Mouse (Mus musculus): Measurements from ENCODE around the gene Mrpl33. TPM values are rescaled to one million over a fixed set of nuclear protein-coding genes. Genes with fewer than 3 reads are reported as not detected.
"Not testable (repeated sequence)": the region's sequence is repeated elsewhere in the genome, so short reads cannot be mapped to it uniquely, and the experiment has no call there.

The Mrpl33 gene
- polyA plus RNA-seq, 1 experiment from 2014 or later: 213 TPM

DNA sequence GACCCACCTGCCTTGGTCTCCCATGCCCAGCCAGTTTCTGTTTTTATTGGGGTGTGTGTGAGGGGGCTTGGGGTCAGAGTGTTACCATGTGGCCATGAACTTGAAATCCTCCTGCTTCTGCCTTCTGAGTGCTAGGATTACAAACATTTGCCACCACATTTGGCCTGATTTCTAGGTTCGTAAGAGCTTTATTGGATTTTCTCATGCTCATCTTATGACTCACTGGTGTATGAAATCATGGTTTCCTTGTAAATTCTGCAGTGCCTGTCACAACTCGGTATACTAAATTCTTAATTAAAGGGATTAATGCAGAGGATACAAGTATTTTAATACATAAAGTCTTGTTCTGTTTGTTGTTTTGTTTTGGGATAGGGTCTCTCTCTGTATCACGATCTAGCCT is 23.6 kb downstream of the Mrpl33 start:
- Histone ChIP-seq H3K27me3 (ENCODE audit: control insufficient read depth, insufficient read depth, low read length) (no peaks in the 10 kb centered on the region), H3K36me3 (ENCODE audit: control insufficient read depth, insufficient read depth, low read length) (0 out of 2 replicates have a peak, but pooled peaks cover 4% of the 10 kb centered on the region), H3K4me1 (replicated peaks; ENCODE audit: control insufficient read depth, insufficient read depth, low read length) (no peaks in the 10 kb centered on the region), H3K27ac (ENCODE audit: low read depth, low read length) (no peak overlapping the region), H3K4me3 (ENCODE audit: low read depth, low read length) (no peak overlapping the region), H3K4me2 (replicated peaks; ENCODE audit: low read depth, low read length) (no peak overlapping the region), H3K9me3 (ENCODE audit: control insufficient read depth, low read length) (no peaks in the 10 kb centered on the region), H3K9ac (ENCODE audit: low read depth, low read length) (no peak overlapping the region)
- no peak for DNase-seq (ENCODE audit: low spot score)
- 94% methylated on average over 3 of the region's 3 CpGs for whole genome bisulfite sequencing
- no peak for ATAC-seq (ENCODE audit: low FRiP score)

DNA sequence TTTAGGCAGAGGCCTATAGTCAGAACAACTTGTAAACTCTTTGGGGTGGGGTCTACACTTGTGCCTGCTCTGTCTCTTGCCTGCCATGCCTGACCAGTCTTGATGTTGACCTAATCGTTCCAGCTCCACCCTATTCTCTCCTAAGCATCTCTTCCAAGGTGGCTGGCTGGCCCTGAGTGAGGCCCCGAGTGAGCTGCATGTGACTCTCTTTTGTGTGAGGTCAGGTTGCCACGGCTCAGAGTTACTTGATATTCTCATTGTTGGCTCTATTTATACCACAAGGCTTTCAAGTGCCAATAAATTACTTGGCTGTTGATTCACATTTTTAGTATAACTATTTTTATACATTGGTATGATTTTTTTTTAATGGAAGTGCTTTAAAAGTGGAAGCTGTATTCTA is 30.4 kb downstream of the Mrpl33 start:
- H3K36me3 ChIP-seq (ENCODE audit: control insufficient read depth, insufficient read depth, low read length): no peaks in the 10 kb centered on the region
- DNase-seq (ENCODE audit: low spot score): no peak
- no peaks in the 10 kb centered on the region for H3K9me3 ChIP-seq (ENCODE audit: control insufficient read depth, low read length)
- ATAC-seq (ENCODE audit: low FRiP score): no peak
- no peak overlapping the region for H3K9ac ChIP-seq (ENCODE audit: low read depth, low read length)
- WGBS: 45% methylated on average over 3 of the region's 3 CpGs
- H3K4me3 ChIP-seq (ENCODE audit: low read depth, low read length): no peak overlapping the region
- no peaks in the 10 kb centered on the region for H3K4me1 ChIP-seq (replicated peaks; ENCODE audit: control insufficient read depth, insufficient read depth, low read length)
- H3K4me2 ChIP-seq (replicated peaks; ENCODE audit: low read depth, low read length): no peak overlapping the region
- H3K27ac ChIP-seq (ENCODE audit: low read depth, low read length): no peak overlapping the region
- no peaks in the 10 kb centered on the region for H3K27me3 ChIP-seq (ENCODE audit: control insufficient read depth, insufficient read depth, low read length)

GRCm38 (mm10) chr5:31627562-31628526 is 31.1 kb downstream of the Mrpl33 start:
- Histone ChIP-seq H3K4me1 (replicated peaks; ENCODE audit: control insufficient read depth, insufficient read depth, low read length) (no peaks in the 10 kb centered on the region), H3K27me3 (ENCODE audit: control insufficient read depth, insufficient read depth, low read length) (no peaks in the 10 kb centered on the region), H3K36me3 (ENCODE audit: control insufficient read depth, insufficient read depth, low read length) (no peaks in the 10 kb centered on the region), H3K4me2 (replicated peaks; ENCODE audit: low read depth, low read length) (no peak overlapping the region), H3K27ac (ENCODE audit: low read depth, low read length) (no peak overlapping the region), H3K9ac (ENCODE audit: low read depth, low read length) (no peak overlapping the region), H3K9me3 (ENCODE audit: control insufficient read depth, low read length) (no peaks in the 10 kb centered on the region), H3K4me3 (ENCODE audit: low read depth, low read length) (no peak overlapping the region)
- 60% methylated on average over 9 of the region's 9 CpGs for WGBS
- no peak for DNase-seq (ENCODE audit: low spot score)
- no peak for ATAC-seq (ENCODE audit: low FRiP score)

DNA sequence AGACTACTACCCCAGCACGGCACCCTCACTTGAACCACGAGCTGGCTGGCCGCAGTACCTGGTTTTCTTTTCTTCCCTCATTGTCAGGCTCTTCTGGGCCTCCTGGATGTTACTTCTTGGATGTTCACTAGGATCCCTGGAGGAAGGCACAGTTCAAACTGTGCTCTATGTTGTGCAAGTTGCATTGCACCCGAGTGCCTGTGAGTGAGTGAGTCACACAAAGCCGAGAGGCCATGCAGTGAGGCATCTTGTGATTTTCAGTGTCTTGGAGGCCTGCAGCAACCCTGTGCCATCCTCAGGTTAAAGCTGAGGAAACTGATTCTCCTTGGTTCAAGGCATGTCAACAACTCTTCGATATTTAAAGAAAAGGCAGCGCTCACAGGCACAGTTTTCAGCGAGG is 31.8 kb downstream of the Mrpl33 start:
- 87% methylated on average over 8 of the region's 8 CpGs for WGBS
- DNase-seq (ENCODE audit: low spot score) (no peak), ATAC-seq (ENCODE audit: low FRiP score) (no peak)
- no peaks in the 10 kb centered on the region for H3K27me3 ChIP-seq (ENCODE audit: control insufficient read depth, insufficient read depth, low read length)
- H3K9ac ChIP-seq (ENCODE audit: low read depth, low read length): no peak overlapping the region
- H3K36me3 ChIP-seq (ENCODE audit: control insufficient read depth, insufficient read depth, low read length): no peaks in the 10 kb centered on the region
- H3K4me3 ChIP-seq (ENCODE audit: low read depth, low read length): no peak overlapping the region
- no peaks in the 10 kb centered on the region for H3K9me3 ChIP-seq (ENCODE audit: control insufficient read depth, low read length)
- H3K4me2 ChIP-seq (replicated peaks; ENCODE audit: low read depth, low read length): no peak overlapping the region
- H3K27ac ChIP-seq (ENCODE audit: low read depth, low read length): no peak overlapping the region
- no peaks in the 10 kb centered on the region for H3K4me1 ChIP-seq (replicated peaks; ENCODE audit: control insufficient read depth, insufficient read depth, low read length)

- H3K9ac ChIP-seq (ENCODE audit: low read depth, low read length): no peak overlapping the region
- no peak overlapping the region for H3K27ac ChIP-seq (ENCODE audit: low read depth, low read length)
- no peaks in the 10 kb centered on the region for H3K27me3 ChIP-seq (ENCODE audit: control insufficient read depth, insufficient read depth, low read length)
- H3K4me2 ChIP-seq (replicated peaks; ENCODE audit: low read depth, low read length): no peak overlapping the region
- H3K9me3 ChIP-seq (ENCODE audit: control insufficient read depth, low read length): no peaks in the 10 kb centered on the region
- H3K4me1 ChIP-seq (replicated peaks; ENCODE audit: control insufficient read depth, insufficient read depth, low read length): no peaks in the 10 kb centered on the region
- DNase-seq (ENCODE audit: low spot score): no peak
- no peak for ATAC-seq (ENCODE audit: low FRiP score)
- 50% methylated on average over 5 of the region's 5 CpGs for WGBS
- no peaks in the 10 kb centered on the region for H3K36me3 ChIP-seq (ENCODE audit: control insufficient read depth, insufficient read depth, low read length)
- H3K4me3 ChIP-seq (ENCODE audit: low read depth, low read length): no peak overlapping the region
These were observed 33.3 kb downstream of the Mrpl33 start for GRCm38 (mm10) chr5:31630064-31630463.

GRCm38 (mm10) chr5:31631169-31631568 is 34.4 kb downstream of the Mrpl33 start:
- not testable (repeated sequence) for H3K4me3 ChIP-seq (ENCODE audit: low read depth, low read length); H3K27ac ChIP-seq (ENCODE audit: low read depth, low read length); H3K9ac ChIP-seq (ENCODE audit: low read depth, low read length); ATAC-seq (ENCODE audit: low FRiP score); H3K9me3 ChIP-seq (ENCODE audit: control insufficient read depth, low read length); H3K27me3 ChIP-seq (ENCODE audit: control insufficient read depth, insufficient read depth, low read length); H3K4me1 ChIP-seq (replicated peaks; ENCODE audit: control insufficient read depth, insufficient read depth, low read length); DNase-seq (ENCODE audit: low spot score); H3K4me2 ChIP-seq (replicated peaks; ENCODE audit: low read depth, low read length); H3K36me3 ChIP-seq (ENCODE audit: control insufficient read depth, insufficient read depth, low read length)
- 100% methylated on average over 4 of the region's 4 CpGs for whole genome bisulfite sequencing

DNA sequence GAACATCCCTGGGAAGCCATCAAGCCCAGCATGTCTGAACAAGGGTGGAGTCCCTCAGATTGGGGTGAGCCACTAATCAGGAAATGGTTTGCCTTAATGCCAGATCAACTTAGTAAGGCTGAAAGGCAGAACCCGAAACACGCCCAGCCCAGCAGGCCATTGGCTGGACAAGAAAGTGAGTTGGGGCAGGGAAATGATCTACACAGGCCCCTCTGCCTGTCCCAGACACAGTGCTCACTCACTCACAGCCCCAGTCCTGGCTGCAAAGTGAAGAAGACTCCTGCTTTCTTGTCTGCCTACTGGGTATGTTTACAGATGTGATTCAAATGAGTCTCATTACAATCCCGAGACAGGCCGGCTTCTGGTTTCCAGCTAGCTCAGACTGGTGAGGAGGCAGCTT is 37.4 kb downstream of the Mrpl33 start:
- DNase-seq (ENCODE audit: low spot score): no peak
- 80% methylated on average over 4 of the region's 4 CpGs for WGBS
- no peak overlapping the region for H3K4me2 ChIP-seq (replicated peaks; ENCODE audit: low read depth, low read length)
- H3K4me3 ChIP-seq (ENCODE audit: low read depth, low read length): no peak overlapping the region
- no peaks in the 10 kb centered on the region for H3K36me3 ChIP-seq (ENCODE audit: control insufficient read depth, insufficient read depth, low read length)
- ATAC-seq (ENCODE audit: low FRiP score): no peak
- no peaks in the 10 kb centered on the region for H3K27me3 ChIP-seq (ENCODE audit: control insufficient read depth, insufficient read depth, low read length)
- H3K4me1 ChIP-seq (replicated peaks; ENCODE audit: control insufficient read depth, insufficient read depth, low read length): no peaks in the 10 kb centered on the region
- H3K9ac ChIP-seq (ENCODE audit: low read depth, low read length): no peak overlapping the region
- H3K27ac ChIP-seq (ENCODE audit: low read depth, low read length): no peak overlapping the region
- no peaks in the 10 kb centered on the region for H3K9me3 ChIP-seq (ENCODE audit: control insufficient read depth, low read length)

GRCm38 (mm10) chr5:31634679-31635078 is 37.9 kb downstream of the Mrpl33 start:
- Histone ChIP-seq H3K4me2 (replicated peaks; ENCODE audit: low read depth, low read length) (no peak overlapping the region), H3K9ac (ENCODE audit: low read depth, low read length) (no peak overlapping the region), H3K36me3 (ENCODE audit: control insufficient read depth, insufficient read depth, low read length) (no peaks in the 10 kb centered on the region), H3K27ac (ENCODE audit: low read depth, low read length) (no peak overlapping the region), H3K9me3 (ENCODE audit: control insufficient read depth, low read length) (no peaks in the 10 kb centered on the region), H3K27me3 (ENCODE audit: control insufficient read depth, insufficient read depth, low read length) (no peaks in the 10 kb centered on the region), H3K4me3 (ENCODE audit: low read depth, low read length) (no peak overlapping the region), H3K4me1 (replicated peaks; ENCODE audit: control insufficient read depth, insufficient read depth, low read length) (no peaks in the 10 kb centered on the region)
- WGBS: 62% methylated on average over 5 of the region's 5 CpGs
- no peak for ATAC-seq (ENCODE audit: low FRiP score)
- DNase-seq (ENCODE audit: low spot score): no peak

DNA sequence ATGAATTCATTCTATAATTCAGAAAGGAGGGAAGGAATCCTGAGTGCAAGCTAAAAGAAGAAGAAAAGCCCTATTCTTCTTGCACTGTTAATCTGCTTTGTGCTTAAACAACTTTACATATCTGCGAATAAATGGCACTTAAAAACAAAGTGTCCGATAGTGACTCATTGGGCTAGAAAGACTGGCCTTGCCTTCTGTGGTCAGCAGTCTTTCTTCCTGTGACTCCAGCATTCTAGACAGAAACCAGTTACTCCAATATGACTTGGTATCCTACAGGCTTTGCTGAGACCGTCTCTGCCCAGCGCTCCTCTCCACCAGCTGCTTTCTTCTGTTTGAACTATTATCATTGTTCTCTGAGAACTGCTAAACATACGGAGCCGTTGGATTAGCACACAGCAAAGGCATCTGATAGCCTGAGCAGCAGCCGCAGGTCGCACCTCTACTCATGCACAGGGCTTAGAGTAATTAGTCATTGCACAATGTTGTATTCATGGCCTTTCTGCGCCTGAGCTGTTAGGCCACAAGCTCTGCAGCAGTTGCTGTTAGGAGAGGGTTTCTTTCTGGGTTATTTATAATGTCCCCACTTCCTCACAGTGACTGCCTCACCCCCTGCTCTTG is 40.0 kb downstream of the Mrpl33 start:
- Histone ChIP-seq H3K4me2 (replicated peaks; ENCODE audit: low read depth, low read length) (no peak overlapping the region), H3K27ac (ENCODE audit: low read depth, low read length) (no peak overlapping the region), H3K9ac (ENCODE audit: low read depth, low read length) (no peak overlapping the region), H3K36me3 (ENCODE audit: control insufficient read depth, insufficient read depth, low read length) (no peaks in the 10 kb centered on the region), H3K4me1 (replicated peaks; ENCODE audit: control insufficient read depth, insufficient read depth, low read length) (no peaks in the 10 kb centered on the region), H3K9me3 (ENCODE audit: control insufficient read depth, low read length) (no peaks in the 10 kb centered on the region), H3K4me3 (ENCODE audit: low read depth, low read length) (no peak overlapping the region), H3K27me3 (ENCODE audit: control insufficient read depth, insufficient read depth, low read length) (no peaks in the 10 kb centered on the region)
- ATAC-seq (ENCODE audit: low FRiP score) (no peak), DNase-seq (ENCODE audit: low spot score) (no peak)
- WGBS: 71% methylated on average over 9 of the region's 9 CpGs

Data from hindbrain, embryonic 11.5 days (tissue).